Mouse (Mus musculus) liver, adult 2 months (tissue): ENCODE measurements around the gene Gm21973.
A peak's percentile ranks its signal among the peaks of the same experiment; 100 is the strongest.

Source experiments
- CTCF ChIP-seq: fragments of 200-500 bp; IDR thresholded peaks from 2 replicates; pipeline ENCODE4 v1.5.1; 2011; ENCODE audit warnings: low read depth, low read length, control low read depth
- POLR2A ChIP-seq: fragments of 200-500 bp; IDR thresholded peaks from 2 replicates; pipeline ENCODE4 v1.6.1; 2011; ENCODE audit warnings: low read length, control low read depth; ENCODE audit not compliant: insufficient read depth; ENCODE audit errors: extremely low read depth

DNA sequence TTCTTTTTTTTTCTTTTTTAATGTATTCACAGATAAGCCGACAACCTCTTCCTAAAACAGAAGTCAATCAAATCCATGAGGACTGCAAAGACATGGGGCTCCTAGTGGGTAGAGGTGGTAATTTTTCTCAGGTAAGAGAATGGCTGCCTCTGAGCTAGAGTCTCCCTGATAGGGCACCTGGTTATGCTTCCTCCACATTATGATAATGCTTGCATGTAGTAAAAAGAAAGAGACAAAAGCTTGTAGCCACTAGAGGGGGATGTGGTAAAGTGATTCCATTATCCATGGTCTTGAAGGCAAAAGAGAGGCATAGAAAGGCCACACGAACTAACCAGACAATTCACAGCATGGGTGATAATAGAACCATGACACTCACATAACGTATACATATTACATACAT lies 75.2 kb downstream of the Gm21973 start:
- TF ChIP-seq CTCF (peak; percentile 41; the same call in 1 of the 2 replicates), POLR2A (no peak)
